Mouse (Mus musculus) hindbrain, postnatal 0 days (tissue): ENCODE measurements around the gene Cdca5. TPM values are rescaled to one million over a fixed set of nuclear protein-coding genes. Genes with fewer than 3 reads are reported as not detected.

Experiments
- ATAC-seq: fragments of 200-750 bp; cut with Nextera tagmentation; 2 replicates; pipeline ENCODE4 v1.8.0; 2017; ENCODE audit warnings: mild to moderate bottlenecking, moderate TSS enrichment, moderate library complexity
- DNase-seq: peaks from one replicate; pipeline ENCODE4 v3.0.0-alpha.2; 2015; ENCODE audit warnings: low spot score
- H3K27ac ChIP-seq: fragments of 300-500 bp; sonication (generic); 2 replicates; pipeline ENCODE4 v1.5.1; 2014; ENCODE audit warnings: mild to moderate bottlenecking
- H3K27me3 ChIP-seq: fragments of 300-500 bp; sonication (generic); 2 replicates; pipeline ENCODE4 v1.6.1; 2014; ENCODE audit warnings: low read length, mixed read lengths; ENCODE audit not compliant: insufficient read depth
- H3K36me3 ChIP-seq: fragments of 300-500 bp; sonication (generic); 2 replicates; pipeline ENCODE4 v1.6.1; 2014; ENCODE audit warnings: low read length, mixed read lengths; ENCODE audit not compliant: insufficient read depth
- H3K4me1 ChIP-seq: fragments of 300-500 bp; sonication (generic); 2 replicates; pipeline ENCODE4 v1.6.1; 2014; ENCODE audit warnings: antibody characterized with exemption, low read length, mixed read lengths; ENCODE audit not compliant: insufficient read depth
- H3K4me2 ChIP-seq: fragments of 300-500 bp; sonication (generic); 2 replicates; pipeline ENCODE4 v1.6.1; 2014; ENCODE audit warnings: low read depth, mild to moderate bottlenecking, low read length, moderate library complexity, mixed read lengths
- H3K4me3 ChIP-seq: fragments of 300-500 bp; sonication (generic); 2 replicates; pipeline ENCODE4 v1.5.1; 2014; ENCODE audit warnings: low read length
- H3K9ac ChIP-seq: fragments of 300-500 bp; sonication (generic); replicated peaks from 2 replicates; pipeline ENCODE4 v1.6.1; 2014; ENCODE audit warnings: mild to moderate bottlenecking, low read length, moderate library complexity, mixed read lengths
- H3K9me3 ChIP-seq: fragments of 300-500 bp; sonication (generic); 2 replicates; pipeline ENCODE4 v1.6.1; 2016; ENCODE audit warnings: low read length, mixed read lengths
- CTCF ChIP-seq: IDR thresholded peaks from 2 replicates; pipeline ENCODE4 v1.5.1; 2016; ENCODE audit warnings: antibody characterized with exemption, control low read depth, low read depth
- WGBS: fragments of 180-500 bp; shearing (Covaris S2); extraction: QIAGEN DNeasy Blood & Tissue Kit; methylation state at CpG from one replicate; pipeline ENCODE4 v1.1.7; 2014; 5-methylcytosine and 5-hydroxymethylcytosine counted together
- polyA plus RNA-seq: library from polyadenylated mRNA; unstranded; fragments of >200 nt; fragmentation: Nextera tagmentation; extraction: Ambion mirVana; gene quantifications from 2 replicates; pipeline ENCODE4 v1.2.1, GENCODE M21; 2015
- total RNA-seq: library from RNA; depleted of rRNA; stranded (reverse); fragments of >200 nt; gene quantifications from 2 replicates; pipeline ENCODE4 v1.2.3, GENCODE M21; 2014

The Cdca5 gene
- total and polyA plus RNA-seq, 2 experiments from 2014 or later, result 6.1 to 6.3 TPM

DNA sequence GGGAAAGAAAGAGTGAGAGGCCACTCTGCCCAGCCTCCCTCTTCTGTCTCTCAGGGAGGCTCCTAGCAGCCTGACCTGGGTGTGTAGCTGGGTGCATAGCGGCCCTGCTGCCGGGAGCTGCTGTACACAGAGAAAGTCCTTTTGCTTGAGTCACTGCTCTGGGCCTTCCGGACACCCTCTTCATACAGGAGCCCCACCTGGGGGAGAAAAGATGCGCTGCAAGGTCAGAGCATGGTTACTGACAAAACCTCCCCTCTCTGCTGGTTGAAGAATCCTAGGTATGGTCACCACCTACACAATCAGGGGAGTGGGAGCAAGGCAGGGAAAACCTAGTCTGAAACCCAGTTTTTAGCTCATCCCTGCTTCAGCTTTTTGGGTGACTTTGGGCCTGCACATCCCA lies 15.8 kb upstream of the Cdca5 start:
- no peak for DNase-seq
- no peak overlapping the region for H3K4me3 ChIP-seq
- no peak overlapping the region for H3K4me2 ChIP-seq
- peaks cover 29% of the 10 kb centered on the region for H3K36me3 ChIP-seq
- no peaks in the 10 kb centered on the region for H3K27me3 ChIP-seq
- WGBS, result 81% methylated on average over 4 of the region's 4 CpGs
- no peak for ATAC-seq
- H3K9ac ChIP-seq, result no peak overlapping the region
- TF ChIP-seq CTCF, result no peak
- H3K4me1 ChIP-seq, result peaks cover 8% of the 10 kb centered on the region
- H3K27ac ChIP-seq, result no peak overlapping the region
- no peaks in the 10 kb centered on the region for H3K9me3 ChIP-seq

DNA sequence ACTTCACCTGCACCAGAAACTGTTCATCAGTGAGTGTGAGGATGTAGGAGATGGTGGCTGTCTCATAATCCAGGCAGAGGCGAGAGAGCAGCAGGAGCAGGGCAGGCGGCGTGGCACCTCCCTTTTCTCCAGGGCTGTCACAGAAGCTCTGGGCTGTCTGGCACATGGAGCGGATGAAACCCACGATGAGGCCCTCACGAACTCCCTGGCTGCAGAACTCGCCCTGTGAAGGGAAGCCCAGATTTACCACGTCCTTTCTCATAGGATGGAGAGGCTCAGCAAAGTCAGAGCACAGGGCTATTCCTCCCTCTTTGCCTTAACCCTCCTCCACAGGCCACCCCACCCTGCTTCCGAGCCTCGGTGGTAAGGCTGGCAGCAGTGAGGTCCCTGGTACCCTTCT lies 14.9 kb upstream of the Cdca5 start:
- 91% methylated on average over 8 of the region's 10 CpGs for whole genome bisulfite sequencing

GRCm38 (mm10) chr19:6070571-6071250 lies 14.1 kb upstream of the Cdca5 start:
- H3K4me1 ChIP-seq, result peaks cover 8% of the 10 kb centered on the region
- no peak overlapping the region for H3K4me3 ChIP-seq
- H3K27ac ChIP-seq, result no peak overlapping the region
- peaks cover 33% of the 10 kb centered on the region for H3K36me3 ChIP-seq
- 91% methylated on average over 31 of the region's 31 CpGs for WGBS
- no peak for ATAC-seq
- no peak overlapping the region for H3K9ac ChIP-seq
- TF ChIP-seq CTCF, result no peak
- no peak for DNase-seq
- no peaks in the 10 kb centered on the region for H3K9me3 ChIP-seq
- H3K27me3 ChIP-seq, result no peaks in the 10 kb centered on the region
- no peak overlapping the region for H3K4me2 ChIP-seq

More for the DNA sequence above, 14.9 kb upstream of the Cdca5 start:
- Histone ChIP-seq H3K4me1 (peaks cover 8% of the 10 kb centered on the region), H3K4me2 (no peak overlapping the region), H3K9ac (no peak overlapping the region), H3K27ac (no peak overlapping the region), H3K27me3 (no peaks in the 10 kb centered on the region), H3K4me3 (no peak overlapping the region), H3K36me3 (peaks cover 31% of the 10 kb centered on the region), H3K9me3 (no peaks in the 10 kb centered on the region)
- no peak for DNase-seq
- ATAC-seq, result no peak
- TF ChIP-seq CTCF, result no peak

DNA sequence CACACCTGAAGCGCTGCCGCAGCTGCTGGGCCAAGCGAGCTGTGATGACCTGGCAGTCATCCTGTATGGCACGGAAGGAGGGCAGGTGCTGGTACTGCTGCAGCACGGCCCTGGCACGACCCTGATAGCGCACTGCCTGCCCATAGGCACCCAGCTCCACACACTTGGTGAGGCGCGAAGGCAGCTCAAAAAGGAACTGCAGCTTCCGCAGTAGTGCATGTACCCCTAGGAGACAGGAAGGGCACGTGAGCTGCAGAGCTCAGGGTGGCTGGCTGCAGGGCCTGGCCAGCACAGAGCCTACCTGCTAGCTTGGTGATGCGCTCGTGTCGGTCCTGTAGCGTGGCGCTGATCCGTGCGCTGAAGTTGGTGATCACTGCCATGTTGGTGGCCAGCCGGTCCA lies 13.5 kb upstream of the Cdca5 start:
- Histone ChIP-seq H3K36me3 (peaks cover 33% of the 10 kb centered on the region), H3K9ac (no peak overlapping the region), H3K4me2 (no peak overlapping the region), H3K27me3 (no peaks in the 10 kb centered on the region), H3K27ac (no peak overlapping the region), H3K4me1 (peaks cover 8% of the 10 kb centered on the region), H3K4me3 (no peak overlapping the region), H3K9me3 (no peaks in the 10 kb centered on the region)
- no peak for TF ChIP-seq CTCF
- WGBS, result 94% methylated on average over 19 of the region's 19 CpGs
- ATAC-seq, result no peak
- DNase-seq, result no peak

DNA sequence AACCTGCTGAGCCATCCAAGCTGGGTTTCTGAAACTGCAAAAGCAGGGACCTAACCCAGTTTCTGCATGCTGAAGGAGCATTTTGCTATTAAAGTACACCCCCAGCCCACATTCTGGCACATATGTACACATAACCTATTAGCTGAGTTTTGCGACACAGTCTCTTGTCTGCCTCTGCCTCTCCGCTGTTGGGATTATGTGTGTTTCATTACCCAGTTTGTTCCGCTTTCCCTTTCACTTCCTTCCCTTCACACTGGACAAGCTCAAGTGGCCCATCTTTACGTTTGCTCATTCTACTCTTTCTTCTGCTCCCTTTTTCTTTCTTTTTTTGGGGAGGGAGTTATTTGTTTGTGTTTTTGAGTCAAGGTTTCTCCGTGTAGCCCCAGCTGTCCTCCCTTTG lies 10.9 kb upstream of the Cdca5 start:
- Histone ChIP-seq H3K27me3 (no peaks in the 10 kb centered on the region), H3K4me2 (no peak overlapping the region), H3K27ac (no peak overlapping the region), H3K9ac (no peak overlapping the region), H3K4me1 (peaks cover 7% of the 10 kb centered on the region), H3K4me3 (no peak overlapping the region), H3K9me3 (no peaks in the 10 kb centered on the region), H3K36me3 (peaks cover 32% of the 10 kb centered on the region)
- no peak for DNase-seq
- 86% methylated on average over 5 of the region's 5 CpGs for WGBS
- TF ChIP-seq CTCF, result no peak
- no peak for ATAC-seq

DNA sequence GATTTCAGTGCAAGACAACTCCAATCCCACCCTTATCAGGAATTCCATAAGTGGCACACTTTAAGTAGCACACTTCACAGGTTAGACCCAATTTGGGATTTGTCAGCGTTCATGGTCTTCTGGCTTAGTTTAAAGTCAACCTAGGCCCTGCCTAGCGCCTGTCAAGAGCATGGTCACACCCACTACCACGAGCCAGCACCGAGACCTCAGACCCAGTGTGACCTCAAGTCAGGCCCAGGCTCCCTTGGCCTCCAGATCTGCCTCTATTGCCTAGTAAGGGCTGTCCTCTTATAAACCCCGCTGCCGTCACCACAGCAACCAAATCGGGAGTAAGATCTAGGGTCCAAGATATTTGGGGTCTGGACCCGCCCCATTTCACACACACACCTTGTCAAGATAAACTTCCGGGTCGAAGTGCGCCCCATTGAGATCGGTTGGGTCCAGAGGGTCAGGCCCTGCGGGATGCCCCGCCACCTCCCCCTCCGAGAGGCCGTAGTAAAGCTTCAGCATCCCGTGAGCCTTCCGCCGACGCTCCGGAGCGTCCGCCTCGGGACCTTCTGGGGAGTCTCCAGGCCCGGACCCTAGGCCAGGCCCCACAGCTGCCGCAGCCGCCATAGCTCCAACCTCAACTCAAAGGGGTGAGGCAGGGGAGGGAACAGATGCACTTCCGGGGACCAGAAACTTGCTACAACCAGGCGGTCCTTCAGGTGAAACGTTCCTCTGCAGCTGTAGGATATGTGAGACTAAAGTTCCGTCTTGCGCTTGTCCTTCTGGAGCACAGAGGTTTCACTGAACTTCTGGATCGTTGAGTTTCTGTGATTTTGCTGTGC lies 8.0 kb upstream of the Cdca5 start, which contains the start of gene Vps51:
TSS of gene Vps51 (minus strand) at position 668 of the 830 bp plus-strand sequence.
- under 1% methylated on average over 33 of the region's 33 CpGs for WGBS
- H3K9me3 ChIP-seq, result no peaks in the 10 kb centered on the region
- H3K36me3 ChIP-seq, result peaks cover 30% of the 10 kb centered on the region
- peak within 1 kb of the TSS; percentile 81 for H3K4me3 ChIP-seq
- H3K4me2 ChIP-seq, result peak within 1 kb of the TSS; percentile 98
- H3K27me3 ChIP-seq, result no peaks in the 10 kb centered on the region
- H3K9ac ChIP-seq, result peak within 1 kb of the TSS; percentile 68
- no peak for TF ChIP-seq CTCF
- H3K4me1 ChIP-seq, result peaks cover 7% of the 10 kb centered on the region
- ATAC-seq, result peak; percentile 93
- peak; percentile 94 for DNase-seq
- peak within 1 kb of the TSS; percentile 90 for H3K27ac ChIP-seq

DNA sequence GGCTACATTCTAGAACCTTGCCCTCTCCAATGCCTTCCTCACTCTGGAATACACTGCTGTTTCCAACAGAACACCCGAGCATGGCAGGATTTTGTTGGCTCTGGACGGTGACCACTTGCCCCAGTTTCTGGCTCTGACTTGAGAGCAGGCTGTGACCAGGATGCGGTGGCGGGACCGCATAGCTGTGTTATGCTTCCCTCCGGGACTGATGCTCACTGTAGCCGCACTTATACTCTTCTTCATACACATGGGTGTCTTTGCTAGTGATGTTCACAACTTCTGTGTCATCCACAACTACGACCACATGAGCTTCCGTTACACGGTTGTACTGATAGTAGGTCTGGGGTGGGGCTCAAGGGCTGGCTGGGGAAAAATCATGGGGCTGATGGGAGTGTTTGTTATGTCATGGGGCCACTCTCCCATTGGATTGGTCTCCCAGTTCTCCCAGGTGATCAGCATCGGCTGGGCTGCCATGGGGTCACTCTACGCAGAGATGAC lies 4.8 kb upstream of the Cdca5 start, which contains the start of gene Tmem262:
TSS of gene Tmem262 (plus strand) at position 51 of the 498 bp plus-strand sequence.
- DNase-seq, result no peak
- Histone ChIP-seq H3K9me3 (no peaks in the 10 kb centered on the region), H3K27ac (no peak within 1 kb of the TSS), H3K36me3 (peaks cover 28% of the 10 kb centered on the region), H3K4me2 (no peak within 1 kb of the TSS), H3K27me3 (no peaks in the 10 kb centered on the region), H3K4me3 (no peak within 1 kb of the TSS), H3K9ac (no peak within 1 kb of the TSS), H3K4me1 (peaks cover 15% of the 10 kb centered on the region)
- 94% methylated on average over 12 of the region's 12 CpGs for WGBS
- no peak for TF ChIP-seq CTCF
- no peak for ATAC-seq
